Mouse (Mus musculus) G1E (cell line): ENCODE data around the gene Utf1.

Source experiments
- CTCF ChIP-seq: IDR thresholded peaks from 2 replicates; pipeline ENCODE4 v1.5.1; 2012; ENCODE audit warnings: low read depth, low read length, inconsistent platforms, mixed read lengths
- GATA1 ChIP-seq: IDR thresholded peaks from 2 replicates; pipeline ENCODE4 v1.6.1; 2012; ENCODE audit warnings: borderline replicate concordance, low read length, inconsistent platforms, mixed read lengths
- POLR2AphosphoS5 ChIP-seq: IDR thresholded peaks from 2 replicates; pipeline ENCODE4 v1.6.1; 2012; ENCODE audit warnings: low read depth, low read length, inconsistent platforms; ENCODE audit not compliant: insufficient replicate concordance

DNA sequence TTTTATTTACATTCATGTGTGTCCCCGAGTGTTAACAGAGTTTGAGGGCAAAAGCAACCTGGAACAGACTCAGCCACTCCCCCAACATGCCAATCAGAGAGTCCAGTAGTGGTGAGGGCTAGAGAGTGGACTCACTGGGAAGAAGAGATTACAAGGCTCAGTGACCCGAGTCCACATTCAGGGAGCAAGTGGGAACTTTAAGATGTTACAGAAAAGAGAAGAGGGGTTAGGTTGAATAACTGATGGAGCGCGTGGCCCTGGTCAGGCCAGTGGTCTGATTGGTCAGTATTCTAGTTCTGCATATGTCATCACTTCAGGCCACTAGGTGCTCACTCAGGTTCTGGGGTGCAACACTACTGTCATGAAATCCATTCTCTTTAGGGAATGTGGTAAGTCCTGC lies 23.6 kb downstream of the Utf1 start:
- no peak for TF ChIP-seq GATA1
- TF ChIP-seq CTCF, result no peak
- no peak for TF ChIP-seq POLR2AphosphoS5
